Mouse (Mus musculus): Measurements from ENCODE around the gene Xkrx.
"Not testable (repeated sequence)": the region's sequence is repeated elsewhere in the genome, so short reads cannot be mapped to it uniquely, and the experiment has no call there.

Xkrx gene

GRCm38 (mm10) chrX:134162043-134162720 is at the start of gene Xkrx:
Gene Xkrx (minus strand): TSS chrX:134162076.
- peak; percentile 11 for DNase-seq

- no peak for DNase-seq
Measured at GRCm38 (mm10) chrX:134211151-134211642, 49.3 kb upstream of the Xkrx start.

GRCm38 (mm10) chrX:134208491-134208890 is 46.6 kb upstream of the Xkrx start:
- DNase-seq: no peak

GRCm38 (mm10) chrX:134187201-134187600 is 25.3 kb upstream of the Xkrx start, which contains the start of gene Arl13a:
Gene Arl13a (plus strand): TSS chrX:134187501.
- DNase-seq: not testable (repeated sequence)

- no peak for DNase-seq
Measured at GRCm38 (mm10) chrX:134174699-134175098, 12.8 kb upstream of the Xkrx start.

- no peak for DNase-seq
Measured at GRCm38 (mm10) chrX:134170584-134170983, 8.7 kb upstream of the Xkrx start.

- no peak for DNase-seq
Measured at GRCm38 (mm10) chrX:134163484-134163883, 1.6 kb upstream of the Xkrx start.

GRCm38 (mm10) chrX:134162826-134163225 is 950 bp upstream of the Xkrx start:
- DNase-seq: peak; percentile 22

GRCm38 (mm10) chrX:134160442-134160841 is 1.4 kb downstream of the Xkrx start:
- DNase-seq: no peak

- no peak for DNase-seq
Measured at GRCm38 (mm10) chrX:134158151-134158550, 3.7 kb downstream of the Xkrx start.

- DNase-seq: no peak
Measured at GRCm38 (mm10) chrX:134141986-134142385, 19.9 kb downstream of the Xkrx start.

GRCm38 (mm10) chrX:134141551-134141950 is 20.3 kb downstream of the Xkrx start:
- no peak for DNase-seq

GRCm38 (mm10) chrX:134140024-134140423 is 21.9 kb downstream of the Xkrx start:
- DNase-seq: no peak

GRCm38 (mm10) chrX:134133821-134134220 is 28.1 kb downstream of the Xkrx start:
- no peak for DNase-seq

- no peak for DNase-seq
Measured at GRCm38 (mm10) chrX:134132295-134132694, 29.6 kb downstream of the Xkrx start.

- no peak for DNase-seq
Measured at GRCm38 (mm10) chrX:134128549-134128948, 33.3 kb downstream of the Xkrx start.

GRCm38 (mm10) chrX:134116417-134116816 is 45.5 kb downstream of the Xkrx start:
- DNase-seq: no peak

- DNase-seq: no peak
Measured at GRCm38 (mm10) chrX:134111767-134112166, 50.1 kb downstream of the Xkrx start.

- no peak for DNase-seq
Measured at GRCm38 (mm10) chrX:134102641-134103040, 59.2 kb downstream of the Xkrx start.

All from cerebellum, adult 9-11 months (tissue).